Mouse (Mus musculus) heart, embryonic 16.5 days (tissue): ENCODE measurements around the gene Dazap1. TPM values are rescaled to one million over a fixed set of nuclear protein-coding genes. Genes with fewer than 3 reads are reported as not detected.
"Not testable (repeated sequence)": the region's sequence is repeated elsewhere in the genome, so short reads cannot be mapped to it uniquely, and the experiment has no call there.

Experiments used
- ATAC-seq: fragments of 200-750 bp; cut with Nextera tagmentation; replicated peaks from 2 replicates; pipeline ENCODE4 v1.8.0; 2017; ENCODE audit warnings: moderate number of reproducible peaks; ENCODE audit not compliant: insufficient read depth, low FRiP score; ENCODE audit errors: extremely low read depth
- H3K27ac ChIP-seq: fragments of 300-500 bp; sonication (generic); 2 replicates; pipeline ENCODE4 v1.5.1; 2014; ENCODE audit warnings: mild to moderate bottlenecking, low read length, control low read depth, moderate library complexity
- H3K27me3 ChIP-seq: fragments of 300-500 bp; sonication (generic); 2 replicates; pipeline ENCODE4 v1.6.1; 2014; ENCODE audit warnings: low read length, mixed read lengths; ENCODE audit not compliant: control insufficient read depth, insufficient read depth
- H3K36me3 ChIP-seq: fragments of 300-500 bp; sonication (generic); 2 replicates; pipeline ENCODE4 v1.6.1; 2014; ENCODE audit not compliant: control insufficient read depth, insufficient read depth
- H3K4me1 ChIP-seq: fragments of 300-500 bp; sonication (generic); 2 replicates; pipeline ENCODE4 v1.6.1; 2014; ENCODE audit warnings: low read length, mixed read lengths; ENCODE audit not compliant: control insufficient read depth, insufficient read depth
- H3K4me2 ChIP-seq: fragments of 300-500 bp; sonication (generic); 2 replicates; pipeline ENCODE4 v1.6.1; 2014; ENCODE audit warnings: low read depth, mild to moderate bottlenecking, control low read depth, low read length
- H3K4me3 ChIP-seq: fragments of 300-500 bp; sonication (generic); 2 replicates; pipeline ENCODE4 v1.5.1; 2014; ENCODE audit warnings: mild to moderate bottlenecking, control low read depth, low read length
- H3K9ac ChIP-seq: fragments of 300-500 bp; sonication (generic); 2 replicates; pipeline ENCODE4 v1.6.1; 2014; ENCODE audit warnings: low read length, control low read depth
- H3K9me3 ChIP-seq: fragments of 300-500 bp; sonication (generic); replicated peaks from 2 replicates; pipeline ENCODE4 v1.6.1; 2016; ENCODE audit warnings: low read length; ENCODE audit not compliant: control insufficient read depth
- WGBS: fragments of 180-500 bp; shearing (Covaris S2); extraction: QIAGEN DNeasy Blood & Tissue Kit; methylation state at CpG from one replicate; pipeline ENCODE4 v1.1.7; 2014; 5-methylcytosine and 5-hydroxymethylcytosine counted together
- polyA plus RNA-seq: library from polyadenylated mRNA; unstranded; fragments of >200 nt; fragmentation: Nextera tagmentation; extraction: Ambion mirVana; gene quantifications from 2 replicates; pipeline ENCODE4 v1.2.1, GENCODE M21; 2015

Dazap1 gene
- 30.7 and 33.9 TPM in 2 replicates for polyA plus RNA-seq

- WGBS: under 1% methylated on average over 45 of the region's 49 CpGs
- peak; percentile 85 for ATAC-seq
- H3K4me1 ChIP-seq: peaks cover 35% of the 10 kb centered on the region
Observed at GRCm38 (mm10) chr10:80260642-80261584, at the start of gene Dazap1, which contains the start of gene Gamt. Gene Dazap1 (plus strand): TSS chr10:80261486. Gene Gamt (minus strand): TSS chr10:80261012.

GRCm38 (mm10) chr10:80211547-80212103, 49.7 kb upstream of the Dazap1 start:
- not testable (repeated sequence) for H3K4me2 ChIP-seq, H3K9me3 ChIP-seq, H3K27me3 ChIP-seq, H3K4me1 ChIP-seq, H3K27ac ChIP-seq, ATAC-seq, H3K9ac ChIP-seq, H3K4me3 ChIP-seq, H3K36me3 ChIP-seq
- WGBS: 78% methylated on average over 7 of the region's 7 CpGs

More at GRCm38 (mm10) chr10:80260642-80261584, at the start of gene Dazap1, which contains the start of gene Gamt:
- H3K36me3 ChIP-seq: peaks cover 26% of the 10 kb centered on the region
- H3K9me3 ChIP-seq: no peaks in the 10 kb centered on the region
- H3K4me2 ChIP-seq: peak within 1 kb of the TSS; percentile 75
- H3K4me3 ChIP-seq: peak within 1 kb of the TSS; percentile 50
- peak within 1 kb of the TSS; percentile 79 for H3K9ac ChIP-seq
- H3K27me3 ChIP-seq: no peaks in the 10 kb centered on the region
- peak within 1 kb of the TSS; percentile 99 for H3K27ac ChIP-seq

GRCm38 (mm10) chr10:80215048-80215772, 46.1 kb upstream of the Dazap1 start:
- 34% methylated on average over 16 of the region's 16 CpGs for WGBS
- H3K9ac ChIP-seq: no peak overlapping the region
- H3K4me3 ChIP-seq: no peak overlapping the region

GRCm38 (mm10) chr10:80220676-80221075, 40.6 kb upstream of the Dazap1 start:
- peaks cover 3% of the 10 kb centered on the region; the same call in 1 of the 2 replicates for H3K4me1 ChIP-seq
- H3K9me3 ChIP-seq: no peaks in the 10 kb centered on the region
- no peak overlapping the region for H3K27ac ChIP-seq
- no peak overlapping the region for H3K4me2 ChIP-seq
- no peak overlapping the region for H3K4me3 ChIP-seq
- 45% methylated on average over 8 of the region's 9 CpGs for WGBS
- H3K27me3 ChIP-seq: no peaks in the 10 kb centered on the region
- H3K9ac ChIP-seq: no peak overlapping the region
- H3K36me3 ChIP-seq: no peaks in the 10 kb centered on the region
- ATAC-seq: no peak

More at GRCm38 (mm10) chr10:80215048-80215772, 46.1 kb upstream of the Dazap1 start:
- Histone ChIP-seq H3K9me3 (no peaks in the 10 kb centered on the region), H3K27ac (no peak overlapping the region), H3K27me3 (no peaks in the 10 kb centered on the region), H3K36me3 (no peaks in the 10 kb centered on the region), H3K4me1 (no peaks in the 10 kb centered on the region), H3K4me2 (no peak overlapping the region)
- ATAC-seq: no peak

DNA sequence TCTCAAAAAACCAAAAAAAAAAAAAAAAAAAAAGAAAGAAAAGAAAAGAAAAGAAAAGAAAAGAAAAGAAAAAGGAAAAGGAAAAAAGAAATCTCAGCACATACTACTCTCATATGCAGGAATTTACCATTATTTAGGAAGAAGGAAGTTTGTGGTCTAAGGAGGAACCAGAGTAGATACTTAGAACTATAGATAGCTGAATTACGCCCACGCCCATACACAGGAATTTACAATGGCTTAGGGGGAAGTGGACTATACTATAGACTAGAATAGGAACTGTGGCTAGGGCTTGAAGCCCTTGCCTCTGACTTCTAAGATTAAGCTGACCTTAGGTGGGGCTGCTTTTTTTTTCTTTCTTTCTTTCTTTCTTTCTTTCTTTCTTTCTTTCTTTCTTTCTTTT, 38.1 kb upstream of the Dazap1 start:
- H3K27ac ChIP-seq, H3K36me3 ChIP-seq, H3K9me3 ChIP-seq, ATAC-seq, H3K4me2 ChIP-seq, H3K9ac ChIP-seq, H3K4me3 ChIP-seq, H3K27me3 ChIP-seq: not testable (repeated sequence)
- peaks cover 16% of the 10 kb centered on the region for H3K4me1 ChIP-seq
- 76% methylated on average over 2 of the region's 2 CpGs for WGBS

GRCm38 (mm10) chr10:80226071-80226415, 35.2 kb upstream of the Dazap1 start:
- H3K9ac ChIP-seq: peak overlapping the region; percentile 63
- no peaks in the 10 kb centered on the region for H3K27me3 ChIP-seq
- no peak for ATAC-seq
- H3K27ac ChIP-seq: peak overlapping the region; percentile 76
- peaks cover 9% of the 10 kb centered on the region; the same call in 1 of the 2 replicates for H3K36me3 ChIP-seq
- H3K4me3 ChIP-seq: peak overlapping the region; percentile 42
- under 1% methylated on average over 14 of the region's 14 CpGs for WGBS
- H3K9me3 ChIP-seq: no peaks in the 10 kb centered on the region
- H3K4me2 ChIP-seq: peak overlapping the region; percentile 65
- peaks cover 26% of the 10 kb centered on the region for H3K4me1 ChIP-seq

DNA sequence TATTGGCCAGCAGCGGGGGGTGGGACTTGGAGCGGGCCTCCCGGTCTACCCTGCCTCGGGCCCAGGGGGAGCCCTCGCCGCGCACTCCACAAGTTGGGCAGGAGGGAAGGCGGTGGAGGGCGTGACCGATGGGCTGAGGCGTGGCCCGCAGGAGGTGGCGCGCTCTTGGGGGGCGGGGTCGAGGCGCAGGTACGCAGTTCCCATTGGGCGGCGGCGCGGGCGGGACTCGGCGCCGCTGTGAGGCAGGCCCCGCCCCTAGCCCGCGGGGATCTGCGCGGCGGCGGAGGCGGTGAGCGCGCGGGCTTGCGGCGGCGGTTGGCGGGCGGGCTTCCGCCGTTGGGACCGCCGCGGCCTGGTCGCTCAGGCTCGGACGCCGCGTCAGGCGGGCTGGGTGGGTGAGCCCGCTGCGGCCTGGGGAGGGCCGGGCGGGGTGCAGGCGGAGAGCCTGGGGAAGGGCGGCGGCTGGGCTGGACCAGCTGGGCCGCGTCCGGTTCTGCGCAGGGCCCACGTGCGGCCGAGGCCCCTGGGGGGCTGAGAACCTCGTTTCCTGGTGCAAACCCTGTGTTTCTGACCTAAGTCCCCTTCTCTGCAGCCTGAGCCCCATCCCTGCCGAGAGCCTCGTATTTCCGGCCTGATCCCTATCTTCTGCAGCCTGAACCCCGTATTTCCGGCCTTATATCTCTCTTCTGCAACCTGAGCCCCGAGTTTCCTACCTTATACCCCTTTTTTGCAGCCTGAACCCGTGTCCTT, 34.7 kb upstream of the Dazap1 start, which contains the start of gene Mum1:
Gene Mum1 (plus strand): TSS at position 19 of the 750 bp plus-strand sequence.
- ATAC-seq: peak; percentile 99
- peaks cover 24% of the 10 kb centered on the region for H3K4me1 ChIP-seq
- no peaks in the 10 kb centered on the region for H3K27me3 ChIP-seq
- whole genome bisulfite sequencing: under 1% methylated on average over 65 of the region's 75 CpGs
- H3K9ac ChIP-seq: peak within 1 kb of the TSS; percentile 94
- peak within 1 kb of the TSS; percentile 72 for H3K4me2 ChIP-seq
- H3K4me3 ChIP-seq: peak within 1 kb of the TSS; percentile 84
- H3K36me3 ChIP-seq: peaks cover 12% of the 10 kb centered on the region; the same call in 1 of the 2 replicates
- peak within 1 kb of the TSS; percentile 90 for H3K27ac ChIP-seq
- no peaks in the 10 kb centered on the region for H3K9me3 ChIP-seq

- Histone ChIP-seq H3K9ac (peak overlapping the region; percentile 94), H3K4me2 (peak overlapping the region; percentile 72), H3K36me3 (peaks cover 16% of the 10 kb centered on the region; the same call in 1 of the 2 replicates), H3K27me3 (no peaks in the 10 kb centered on the region), H3K27ac (peak overlapping the region; percentile 90), H3K4me3 (peak overlapping the region; percentile 84), H3K4me1 (peaks cover 24% of the 10 kb centered on the region), H3K9me3 (no peaks in the 10 kb centered on the region)
- WGBS: 8% methylated on average over 10 of the region's 10 CpGs
- no peak for ATAC-seq
Observed at GRCm38 (mm10) chr10:80227166-80227539, 34.1 kb upstream of the Dazap1 start.
